Mouse (Mus musculus) megakaryocyte, embryonic 14.5 days (primary cell): ENCODE results near the gene Pbx2.

Experiments used
- FLI1 ChIP-seq: IDR thresholded peaks from 2 replicates; pipeline ENCODE4 v1.6.1; 2012; ENCODE audit warnings: low read length, inconsistent platforms, mixed read lengths
- GATA1 ChIP-seq: IDR thresholded peaks from 3 replicates; pipeline ENCODE4 v1.6.1; 2012; ENCODE audit warnings: mixed read lengths, low read length, inconsistent platforms, borderline replicate concordance

DNA sequence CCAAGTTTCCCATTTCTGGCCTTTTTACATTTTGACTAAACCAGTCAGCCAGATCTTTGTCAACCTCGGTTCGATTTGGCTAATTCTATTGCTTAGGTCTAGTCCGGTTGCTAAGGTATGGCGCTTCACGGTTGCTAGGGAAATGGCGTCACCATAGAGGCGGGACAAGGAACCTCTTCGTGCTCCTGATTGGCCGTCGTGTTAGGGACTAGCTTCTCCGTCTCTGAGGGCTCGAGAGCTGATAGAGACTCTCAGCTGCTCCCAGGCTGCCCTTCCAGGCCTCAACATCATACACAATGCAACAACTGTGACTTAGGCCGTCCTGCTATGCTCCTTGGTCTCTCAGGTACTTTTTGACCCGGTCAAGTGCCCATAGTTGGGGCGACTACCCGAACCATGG, 53.5 kb downstream of the Pbx2 start, which contains the start of gene Fkbpl:
- TF ChIP-seq GATA1 (no peak), FLI1 (peak; percentile 45; the same call in 1 of the 2 replicates)
